Mouse (Mus musculus) neural tube, embryonic 12.5 days (tissue): Measurements from ENCODE around the gene Gm45140. TPM values are rescaled to one million over a fixed set of nuclear protein-coding genes. Genes with fewer than 3 reads are reported as not detected.

Experiments
- ATAC-seq: fragments of 200-750 bp; cut with Nextera tagmentation; 2 replicates; pipeline ENCODE4 v1.8.0; 2017; ENCODE audit warnings: low read depth, mild to moderate bottlenecking, moderate TSS enrichment, moderate library complexity; ENCODE audit not compliant: low FRiP score
- H3K27ac ChIP-seq: fragments of 300-500 bp; sonication (generic); 2 replicates; pipeline ENCODE4 v1.5.1; 2016
- H3K27me3 ChIP-seq: fragments of 300-500 bp; sonication (generic); replicated peaks from 2 replicates; pipeline ENCODE4 v1.6.1; 2016; ENCODE audit warnings: mild to moderate bottlenecking
- H3K36me3 ChIP-seq: fragments of 300-500 bp; sonication (generic); 2 replicates; pipeline ENCODE4 v1.6.1; 2016; ENCODE audit warnings: mild to moderate bottlenecking
- H3K4me1 ChIP-seq: fragments of 300-500 bp; sonication (generic); 2 replicates; pipeline ENCODE4 v1.6.1; 2016
- H3K4me2 ChIP-seq: fragments of 300-500 bp; sonication (generic); replicated peaks from 2 replicates; pipeline ENCODE4 v1.6.1; 2016; ENCODE audit warnings: mild to moderate bottlenecking
- H3K4me3 ChIP-seq: fragments of 300-500 bp; sonication (generic); 2 replicates; pipeline ENCODE4 v1.5.1; 2016
- H3K9ac ChIP-seq: fragments of 300-500 bp; sonication (generic); 2 replicates; pipeline ENCODE4 v1.6.1; 2016; ENCODE audit warnings: mild to moderate bottlenecking
- H3K9me3 ChIP-seq: fragments of 300-500 bp; sonication (generic); 2 replicates; pipeline ENCODE4 v1.6.1; 2016; ENCODE audit warnings: mild to moderate bottlenecking
- WGBS: fragments of 180-500 bp; shearing (Covaris S2); methylation state at CpG from one replicate; pipeline ENCODE4 v1.1.7; 2016; 5-methylcytosine and 5-hydroxymethylcytosine counted together
- polyA plus RNA-seq: library from polyadenylated mRNA; unstranded; fragments of >200 nt; fragmentation: Nextera tagmentation; extraction: Ambion mirVana; gene quantifications from 2 replicates; pipeline ENCODE4 v1.2.1, GENCODE M21; 2016

Gene Gm45140
- polyA plus RNA-seq, 1 experiment from 2014 or later, result 6.2 TPM

DNA sequence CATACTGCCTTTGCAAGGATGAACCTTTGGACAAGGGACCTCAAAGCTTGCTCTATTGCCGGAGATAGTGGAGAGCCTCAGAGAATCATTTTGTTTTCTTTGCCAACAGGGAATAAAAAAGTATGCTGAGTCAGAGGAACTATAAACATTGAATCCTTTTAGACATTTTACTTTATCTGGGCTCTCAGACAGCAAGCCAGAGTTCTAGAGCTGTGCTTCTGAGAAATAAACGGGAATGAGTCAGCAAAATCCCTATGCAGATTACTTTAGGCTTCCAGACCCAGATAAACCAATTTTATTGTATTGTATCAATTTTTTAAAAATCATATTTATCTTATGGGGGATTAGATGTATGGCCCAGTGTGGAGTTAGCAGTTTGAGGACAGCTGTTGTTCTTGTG is 31.7 kb upstream of the Gm45140 start:
- Histone ChIP-seq H3K4me3 (no peak overlapping the region), H3K27ac (no peak overlapping the region), H3K36me3 (no peaks in the 10 kb centered on the region), H3K9ac (no peak overlapping the region), H3K4me2 (no peak overlapping the region), H3K27me3 (no peaks in the 10 kb centered on the region), H3K4me1 (no peaks in the 10 kb centered on the region), H3K9me3 (no peaks in the 10 kb centered on the region)
- WGBS, result 79% methylated on average over 2 of the region's 2 CpGs
- ATAC-seq, result no peak

DNA sequence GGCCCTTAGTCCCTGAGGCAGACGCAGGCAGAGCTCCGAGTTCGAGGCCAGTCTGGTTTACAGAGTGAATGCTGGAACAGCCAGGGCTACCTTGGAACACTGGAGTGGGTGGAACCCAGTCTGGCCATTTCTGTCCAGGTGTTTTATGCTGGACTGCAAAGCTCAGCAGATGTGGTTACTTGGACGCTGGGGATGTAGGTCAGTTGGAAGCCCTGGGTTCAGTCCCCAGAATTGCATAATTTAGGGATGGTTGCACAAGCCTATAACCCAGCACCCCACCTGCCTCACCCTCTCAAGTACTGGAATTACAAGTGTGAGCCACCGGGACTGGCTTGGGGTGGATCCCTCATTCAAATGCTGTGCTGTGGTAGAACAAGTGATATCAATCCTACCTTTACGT is 30.6 kb upstream of the Gm45140 start:
- WGBS, result 89% methylated on average over 6 of the region's 6 CpGs
- H3K9me3 ChIP-seq, result no peaks in the 10 kb centered on the region
- H3K9ac ChIP-seq, result no peak overlapping the region
- H3K36me3 ChIP-seq, result no peaks in the 10 kb centered on the region
- no peak for ATAC-seq
- no peak overlapping the region for H3K4me3 ChIP-seq
- H3K4me1 ChIP-seq, result no peaks in the 10 kb centered on the region
- H3K27me3 ChIP-seq, result no peaks in the 10 kb centered on the region
- H3K4me2 ChIP-seq, result no peak overlapping the region
- no peak overlapping the region for H3K27ac ChIP-seq

DNA sequence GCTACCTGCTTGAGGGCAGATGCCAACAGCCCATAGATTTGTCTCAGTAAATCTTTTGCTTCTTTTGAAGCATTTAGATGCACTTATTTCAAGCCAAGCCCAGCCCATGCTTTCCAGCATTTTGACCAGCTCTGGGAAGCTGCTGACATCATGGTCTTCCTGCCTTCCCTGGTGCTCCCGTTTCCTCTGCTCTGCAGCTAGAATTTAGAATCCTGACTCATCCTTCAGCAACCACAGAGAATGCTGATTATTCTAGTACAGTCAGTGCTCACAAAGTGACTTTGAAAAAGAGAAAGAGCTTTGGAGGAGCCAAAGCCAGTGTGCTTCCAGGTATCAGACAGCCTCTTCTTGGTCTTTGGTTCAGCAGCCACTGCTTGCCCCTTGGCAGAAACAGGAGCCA is 21.5 kb upstream of the Gm45140 start:
- H3K27ac ChIP-seq, result no peak overlapping the region
- no peaks in the 10 kb centered on the region for H3K4me1 ChIP-seq
- H3K9ac ChIP-seq, result no peak overlapping the region
- no peak overlapping the region for H3K4me3 ChIP-seq
- no peaks in the 10 kb centered on the region for H3K9me3 ChIP-seq
- H3K27me3 ChIP-seq, result no peaks in the 10 kb centered on the region
- ATAC-seq, result no peak
- 68% methylated on average over 1 of the region's 1 CpGs for WGBS
- no peak overlapping the region for H3K4me2 ChIP-seq
- H3K36me3 ChIP-seq, result no peaks in the 10 kb centered on the region

DNA sequence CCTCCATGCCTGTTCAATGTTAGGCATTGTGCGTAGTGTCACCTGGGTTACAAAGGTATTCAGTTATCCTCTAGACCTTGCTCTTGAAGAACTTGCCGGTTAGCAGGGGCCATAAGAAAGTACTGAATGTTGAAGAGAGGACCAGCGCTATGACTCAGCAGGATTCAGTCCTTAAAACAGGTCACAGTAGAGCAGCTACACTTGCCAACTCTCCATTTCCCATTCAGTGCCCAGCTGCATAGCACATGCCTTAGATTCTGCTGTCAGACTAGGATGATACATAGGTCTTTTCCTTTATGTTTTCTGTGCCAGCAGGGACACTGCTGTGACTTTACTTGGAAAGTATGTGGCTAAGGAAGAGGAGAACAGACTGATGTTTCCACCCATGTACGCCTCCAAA is 17.9 kb upstream of the Gm45140 start:
- no peaks in the 10 kb centered on the region for H3K36me3 ChIP-seq
- H3K4me1 ChIP-seq, result peaks cover 9% of the 10 kb centered on the region; the same call in 1 of the 2 replicates
- no peak overlapping the region for H3K4me3 ChIP-seq
- no peaks in the 10 kb centered on the region for H3K9me3 ChIP-seq
- no peak overlapping the region for H3K27ac ChIP-seq
- ATAC-seq, result no peak
- 87% methylated on average over 4 of the region's 4 CpGs for WGBS
- H3K27me3 ChIP-seq, result no peaks in the 10 kb centered on the region
- no peak overlapping the region for H3K9ac ChIP-seq
- H3K4me2 ChIP-seq, result no peak overlapping the region

DNA sequence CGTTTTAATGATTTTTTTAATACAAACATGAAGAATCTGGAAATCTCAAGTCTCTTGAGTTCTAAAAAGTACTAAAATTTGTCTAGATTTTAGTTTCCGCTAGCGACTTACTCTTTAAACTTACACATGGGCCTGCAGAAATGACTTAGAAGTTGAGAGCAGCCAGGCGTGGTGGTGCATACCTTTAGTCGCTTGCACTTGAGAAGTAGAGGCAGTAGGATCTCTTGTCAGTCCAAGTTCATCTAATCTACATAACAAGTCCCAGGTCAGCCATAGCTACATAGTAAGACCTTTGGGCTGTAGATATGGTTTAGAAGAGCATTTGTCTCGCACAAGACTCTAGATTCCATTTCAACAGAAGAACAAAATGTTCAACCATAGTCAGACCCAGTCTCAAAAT is 16.3 kb upstream of the Gm45140 start:
- Histone ChIP-seq H3K9ac (no peak overlapping the region), H3K9me3 (no peaks in the 10 kb centered on the region), H3K36me3 (no peaks in the 10 kb centered on the region; the same call in 1 of the 2 replicates), H3K4me1 (peaks cover 20% of the 10 kb centered on the region; the same call in 1 of the 2 replicates), H3K4me2 (no peak overlapping the region), H3K4me3 (no peak overlapping the region), H3K27me3 (no peaks in the 10 kb centered on the region), H3K27ac (no peak overlapping the region)
- WGBS, result 81% methylated on average over 6 of the region's 6 CpGs
- no peak for ATAC-seq

DNA sequence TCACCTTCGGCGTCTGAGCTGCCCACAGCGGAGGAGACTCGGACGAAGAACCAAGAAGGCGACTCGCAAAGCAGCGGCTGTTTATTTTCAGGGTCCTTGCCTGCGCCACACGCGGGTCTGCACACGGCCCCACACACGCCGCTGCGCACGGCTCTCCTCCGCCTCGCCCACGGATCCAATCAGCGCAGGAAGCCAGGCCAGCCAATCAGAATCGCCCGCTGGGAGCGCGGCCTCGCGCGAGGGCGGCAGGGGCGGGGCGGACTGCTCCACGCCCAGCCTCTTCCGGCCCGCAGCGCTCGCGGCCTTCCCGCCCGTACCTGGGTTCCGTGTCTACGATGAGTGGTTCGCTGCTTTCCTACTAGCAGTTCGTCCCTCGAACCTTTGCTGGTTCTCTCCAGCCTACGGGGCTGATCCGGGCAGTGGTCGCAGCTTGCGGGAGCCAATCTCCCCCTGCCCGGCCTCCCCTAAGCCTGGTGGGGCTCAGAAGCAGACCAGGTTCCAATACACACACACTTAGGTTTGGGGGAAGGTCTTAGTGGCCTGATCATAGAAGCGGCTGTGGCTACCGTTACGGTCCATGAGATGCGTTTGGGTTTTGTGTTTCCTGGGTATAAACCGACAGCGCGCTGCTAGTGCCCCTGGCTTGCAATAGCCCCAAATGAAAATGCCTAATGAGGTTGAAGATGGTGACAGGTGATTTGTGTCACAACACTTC is 15.5 kb upstream of the Gm45140 start, which contains the start of gene Cnbp:
Gene Cnbp (minus strand): TSS at position 207 of the 715 bp plus-strand sequence.
- H3K4me1 ChIP-seq, result peaks cover 22% of the 10 kb centered on the region; the same call in 1 of the 2 replicates
- peak within 1 kb of the TSS; percentile 84 for H3K4me2 ChIP-seq
- ATAC-seq, result peak; percentile 97
- H3K36me3 ChIP-seq, result no peaks in the 10 kb centered on the region; the same call in 1 of the 2 replicates
- peak within 1 kb of the TSS; percentile 83 for H3K27ac ChIP-seq
- H3K4me3 ChIP-seq, result peak within 1 kb of the TSS; percentile 100
- H3K9ac ChIP-seq, result peak within 1 kb of the TSS; percentile 99
- H3K9me3 ChIP-seq, result no peaks in the 10 kb centered on the region
- under 1% methylated on average over 55 of the region's 55 CpGs for WGBS
- H3K27me3 ChIP-seq, result no peaks in the 10 kb centered on the region

DNA sequence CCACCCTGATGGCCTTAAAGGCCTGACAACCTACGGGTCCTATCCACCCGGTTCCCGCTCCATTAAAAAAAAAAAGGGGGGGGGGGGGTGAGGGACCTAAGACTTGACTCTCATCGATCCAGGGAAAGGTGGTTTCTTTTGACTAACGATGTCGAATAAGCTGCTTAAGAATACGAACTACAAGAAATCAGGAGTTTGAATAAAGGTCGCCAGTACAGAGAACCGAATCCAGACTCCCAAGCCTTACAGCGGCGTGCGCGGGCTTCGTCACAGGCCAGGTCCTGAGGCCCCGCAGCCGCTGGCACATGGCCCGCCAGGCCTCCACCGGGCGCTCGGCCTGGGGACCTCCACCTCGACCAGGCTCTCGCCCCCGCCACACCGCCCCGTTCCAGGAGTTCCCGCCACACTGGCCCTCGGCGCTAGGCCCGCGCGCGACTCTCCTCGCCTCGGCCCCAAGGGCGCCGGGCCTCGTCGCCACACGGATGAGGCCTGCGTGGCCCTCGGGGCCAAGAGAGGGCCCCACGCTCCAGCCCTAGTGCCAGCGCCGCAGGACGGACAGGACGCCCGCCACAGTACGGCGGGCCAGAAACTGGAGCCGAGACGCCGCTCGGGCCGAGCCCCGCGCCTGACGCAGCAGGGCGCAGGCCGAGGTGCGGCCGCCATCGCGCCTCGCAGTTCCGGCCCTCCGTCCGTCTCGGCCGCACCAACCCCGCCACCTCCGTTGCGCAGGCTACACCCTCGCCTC is 14.7 kb upstream of the Gm45140 start:
- peaks cover 22% of the 10 kb centered on the region; the same call in 1 of the 2 replicates for H3K4me1 ChIP-seq
- H3K4me2 ChIP-seq, result peak overlapping the region; percentile 84
- H3K36me3 ChIP-seq, result peaks cover 3% of the 10 kb centered on the region
- H3K9me3 ChIP-seq, result no peaks in the 10 kb centered on the region
- peak overlapping the region; percentile 100 for H3K4me3 ChIP-seq
- H3K27ac ChIP-seq, result peak overlapping the region; percentile 83
- ATAC-seq, result peak; percentile 79
- peak overlapping the region; percentile 99 for H3K9ac ChIP-seq
- WGBS, result under 1% methylated on average over 73 of the region's 73 CpGs
- H3K27me3 ChIP-seq, result no peaks in the 10 kb centered on the region

DNA sequence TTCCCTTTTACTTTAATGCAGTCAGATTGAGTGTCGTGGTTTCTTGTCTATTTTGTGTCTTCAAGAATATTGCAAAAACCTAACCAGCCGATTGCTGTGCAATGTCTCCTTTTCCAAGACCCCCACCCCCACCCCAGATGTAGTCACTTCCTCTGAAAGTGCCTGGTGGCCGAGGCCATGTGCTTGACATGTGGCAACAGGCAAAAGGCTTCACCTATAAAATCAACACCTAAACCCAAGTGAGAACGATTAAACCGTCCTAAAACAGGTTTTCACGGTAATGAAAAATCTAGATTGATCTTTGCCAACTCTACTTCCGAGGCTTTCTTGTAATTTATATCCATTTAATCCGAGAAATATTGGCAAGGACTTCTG is 14.2 kb upstream of the Gm45140 start:
- H3K9me3 ChIP-seq, result no peaks in the 10 kb centered on the region
- WGBS, result under 1% methylated on average over 8 of the region's 8 CpGs
- H3K36me3 ChIP-seq, result peaks cover 8% of the 10 kb centered on the region
- peaks cover 22% of the 10 kb centered on the region; the same call in 1 of the 2 replicates for H3K4me1 ChIP-seq
- H3K27me3 ChIP-seq, result no peaks in the 10 kb centered on the region
- H3K4me2 ChIP-seq, result peak overlapping the region; percentile 84
- H3K9ac ChIP-seq, result peak overlapping the region; percentile 99
- no peak overlapping the region for H3K27ac ChIP-seq
- no peak for ATAC-seq
- H3K4me3 ChIP-seq, result peak overlapping the region; percentile 100

DNA sequence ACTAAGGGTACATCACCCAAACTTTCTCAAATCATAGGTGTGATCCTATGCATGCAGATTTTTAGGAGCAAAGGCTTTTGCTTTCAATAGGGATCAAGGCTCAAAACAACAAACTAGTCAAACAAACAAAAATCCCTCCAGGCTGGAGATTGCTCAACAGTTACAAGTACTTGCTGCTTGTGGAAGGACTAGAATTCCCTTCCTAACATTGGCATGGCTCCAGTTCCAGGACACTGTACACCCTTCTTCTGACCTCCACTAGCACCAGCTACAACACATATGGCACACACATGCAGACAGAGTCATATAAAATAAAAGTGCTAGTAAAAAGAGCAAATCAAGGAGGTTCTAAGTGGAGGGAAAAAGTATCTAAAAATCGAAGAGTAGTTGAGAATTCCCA is 11.2 kb upstream of the Gm45140 start:
- no peak overlapping the region for H3K9ac ChIP-seq
- H3K27me3 ChIP-seq, result no peaks in the 10 kb centered on the region
- H3K27ac ChIP-seq, result no peak overlapping the region
- H3K36me3 ChIP-seq, result peaks cover 33% of the 10 kb centered on the region
- peaks cover 22% of the 10 kb centered on the region; the same call in 1 of the 2 replicates for H3K4me1 ChIP-seq
- H3K4me2 ChIP-seq, result no peak overlapping the region
- H3K9me3 ChIP-seq, result no peaks in the 10 kb centered on the region
- no peak overlapping the region for H3K4me3 ChIP-seq
- no peak for ATAC-seq
- 84% methylated on average over 1 of the region's 1 CpGs for WGBS

DNA sequence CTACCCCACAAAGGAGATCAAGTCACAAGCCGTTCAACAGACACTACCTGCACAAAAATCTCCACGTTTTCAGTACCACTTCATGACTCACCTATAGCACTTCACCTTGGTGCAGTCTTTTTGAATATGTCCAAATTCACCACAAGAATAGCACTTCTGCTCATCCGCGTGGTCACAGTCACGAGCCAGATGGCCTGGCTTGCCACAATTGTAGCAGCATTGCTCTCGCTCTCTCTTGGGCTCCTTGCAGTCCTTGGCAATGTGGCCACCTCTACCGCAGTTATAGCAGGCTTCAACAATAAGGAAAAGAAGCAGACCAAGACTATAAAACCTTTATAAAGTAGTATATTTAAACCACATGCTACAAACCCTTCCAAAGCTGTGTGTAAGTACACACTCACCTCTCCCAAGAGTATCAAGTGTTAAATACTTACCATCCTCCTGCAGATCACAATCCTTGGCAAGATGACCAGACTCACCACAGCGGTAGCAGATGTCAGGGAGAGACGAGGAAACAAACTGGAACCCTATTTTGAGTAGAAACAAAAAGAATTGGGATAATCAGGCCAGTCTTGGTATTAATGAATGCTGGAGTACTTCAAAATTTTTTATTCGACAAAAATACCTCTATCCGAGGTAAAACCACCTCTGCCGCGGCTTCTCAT is 9.6 kb upstream of the Gm45140 start:
- 93% methylated on average over 13 of the region's 13 CpGs for WGBS
- Histone ChIP-seq H3K36me3 (peaks cover 36% of the 10 kb centered on the region), H3K27me3 (no peaks in the 10 kb centered on the region), H3K9me3 (no peaks in the 10 kb centered on the region), H3K9ac (no peak overlapping the region), H3K27ac (no peak overlapping the region), H3K4me1 (peaks cover 18% of the 10 kb centered on the region; the same call in 1 of the 2 replicates), H3K4me2 (no peak overlapping the region), H3K4me3 (no peak overlapping the region)
- ATAC-seq, result no peak

DNA sequence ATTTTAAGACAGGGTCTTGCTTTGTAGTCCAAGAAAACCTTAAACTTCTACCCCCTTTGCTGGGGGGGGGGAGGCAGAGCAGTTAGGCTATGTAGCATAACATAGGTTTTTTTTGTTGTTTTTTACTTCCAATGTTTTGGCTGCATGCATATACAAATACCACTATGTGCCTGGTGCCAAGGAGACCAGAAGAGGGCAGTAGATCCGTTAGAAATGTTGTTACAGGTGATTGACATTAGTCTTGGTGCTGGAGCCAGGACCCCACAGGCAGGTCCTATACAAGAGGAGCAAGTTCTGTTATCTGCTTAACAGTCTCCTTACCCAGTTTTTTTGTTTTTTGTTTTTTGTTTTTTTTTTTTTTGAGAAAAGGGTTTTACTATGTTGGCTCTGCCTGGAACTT is 6.7 kb upstream of the Gm45140 start:
- no peak for ATAC-seq
- Histone ChIP-seq H3K36me3 (peaks cover 36% of the 10 kb centered on the region), H3K27me3 (no peaks in the 10 kb centered on the region), H3K4me3 (no peak overlapping the region), H3K9me3 (no peaks in the 10 kb centered on the region), H3K27ac (no peak overlapping the region), H3K4me2 (no peak overlapping the region), H3K4me1 (peaks cover 14% of the 10 kb centered on the region; the same call in 1 of the 2 replicates), H3K9ac (no peak overlapping the region)
- WGBS, result 26% methylated on average over 1 of the region's 1 CpGs

DNA sequence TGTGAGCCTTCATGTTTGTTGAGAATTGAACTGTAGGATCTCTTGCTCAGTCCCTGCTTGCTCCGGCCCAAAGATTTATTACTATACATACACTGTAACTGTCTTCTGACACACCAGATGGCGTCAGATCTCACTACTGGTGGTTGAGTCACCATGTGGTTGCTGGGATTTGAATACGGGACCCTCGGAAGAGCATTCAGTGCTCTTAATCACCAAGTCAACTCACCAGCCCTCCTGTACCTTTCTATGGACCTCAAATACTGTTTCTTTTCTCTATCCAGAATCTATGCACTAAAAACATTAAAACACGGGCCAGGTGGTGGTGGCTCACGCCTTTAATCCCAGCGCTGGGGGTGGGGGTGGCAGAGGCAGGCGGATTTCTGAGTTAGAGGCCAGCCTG is 6.0 kb upstream of the Gm45140 start:
- 77% methylated on average over 8 of the region's 8 CpGs for WGBS
- Histone ChIP-seq H3K4me1 (peaks cover 10% of the 10 kb centered on the region; the same call in 1 of the 2 replicates), H3K9ac (no peak overlapping the region), H3K9me3 (no peaks in the 10 kb centered on the region), H3K4me2 (no peak overlapping the region), H3K36me3 (peaks cover 36% of the 10 kb centered on the region), H3K4me3 (no peak overlapping the region), H3K27ac (no peak overlapping the region), H3K27me3 (no peaks in the 10 kb centered on the region)
- ATAC-seq, result no peak
